Mouse (Mus musculus): ENCODE results near the gene Glb1l.

DNA sequence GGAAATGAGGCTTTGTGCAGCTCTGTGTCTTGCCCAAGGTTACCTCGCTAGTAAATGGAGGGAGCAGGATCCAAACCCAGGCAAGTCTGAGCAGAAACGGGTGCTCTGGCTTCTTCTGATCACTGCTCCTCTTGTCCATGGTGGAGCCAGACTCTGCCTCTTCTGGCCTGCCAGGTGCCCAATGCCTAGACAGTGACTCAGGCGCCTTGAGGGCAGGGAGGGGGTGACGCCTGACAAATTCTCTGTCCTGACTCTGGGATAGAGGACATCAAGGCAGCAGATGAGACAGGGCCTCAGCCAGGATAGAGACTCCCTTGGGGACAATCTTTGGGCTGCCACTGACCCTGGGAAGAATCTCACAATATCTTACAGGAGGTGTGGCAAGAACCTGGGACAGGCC lies 20.6 kb upstream of the Glb1l start:
- TF ChIP-seq POLR2A (IDR thresholded peaks at IDR 0.05; ENCODE audit: insufficient read depth, low read depth, low read length): no peak
- TF ChIP-seq CTCF (IDR thresholded peaks at IDR 0.05; ENCODE audit: insufficient read depth, low read depth, low read length): no peak
